Mouse (Mus musculus): ENCODE data around the gene Atrnl1.
A peak's percentile ranks its signal among the peaks of the same experiment; 100 is the strongest.

Atrnl1 gene

GRCm38 (mm10) chr19:58124566-58124965, 513.7 kb downstream of the Atrnl1 start:
- no peak for DNase-seq

GRCm38 (mm10) chr19:58125010-58125409, 514.2 kb downstream of the Atrnl1 start:
- DNase-seq: no peak

GRCm38 (mm10) chr19:58131896-58132295, 521.1 kb downstream of the Atrnl1 start:
- no peak for DNase-seq

GRCm38 (mm10) chr19:58140191-58140784, 529.5 kb downstream of the Atrnl1 start:
- DNase-seq: no peak

GRCm38 (mm10) chr19:58143853-58144454, 533.1 kb downstream of the Atrnl1 start:
- peak; percentile 12 to 27 for DNase-seq

GRCm38 (mm10) chr19:58145521-58145920, 534.7 kb downstream of the Atrnl1 start:
- DNase-seq: no peak

GRCm38 (mm10) chr19:58151257-58151656, 540.4 kb downstream of the Atrnl1 start:
- no peak for DNase-seq

GRCm38 (mm10) chr19:58161569-58161968, 550.7 kb downstream of the Atrnl1 start:
- DNase-seq: no peak

- no peak for DNase-seq
Measured at GRCm38 (mm10) chr19:58164896-58165634, 554.2 kb downstream of the Atrnl1 start.

GRCm38 (mm10) chr19:58165635-58166015, 554.8 kb downstream of the Atrnl1 start:
- DNase-seq: no peak

GRCm38 (mm10) chr19:58166147-58166546, 555.3 kb downstream of the Atrnl1 start:
- DNase-seq: no peak

GRCm38 (mm10) chr19:58178410-58178809, 567.6 kb downstream of the Atrnl1 start:
- no peak for DNase-seq

GRCm38 (mm10) chr19:58180773-58181172, 569.9 kb downstream of the Atrnl1 start:
- no peak for DNase-seq

Measured in thymus, postnatal 36 days (tissue).